Mouse (Mus musculus): ENCODE data around the gene Zfand3. TPM values are rescaled to one million over a fixed set of nuclear protein-coding genes. Genes with fewer than 3 reads are reported as not detected.

The Zfand3 gene
- total RNA-seq, 2 experiments from 2014 or later = 10.4 to 13.4 TPM

DNA sequence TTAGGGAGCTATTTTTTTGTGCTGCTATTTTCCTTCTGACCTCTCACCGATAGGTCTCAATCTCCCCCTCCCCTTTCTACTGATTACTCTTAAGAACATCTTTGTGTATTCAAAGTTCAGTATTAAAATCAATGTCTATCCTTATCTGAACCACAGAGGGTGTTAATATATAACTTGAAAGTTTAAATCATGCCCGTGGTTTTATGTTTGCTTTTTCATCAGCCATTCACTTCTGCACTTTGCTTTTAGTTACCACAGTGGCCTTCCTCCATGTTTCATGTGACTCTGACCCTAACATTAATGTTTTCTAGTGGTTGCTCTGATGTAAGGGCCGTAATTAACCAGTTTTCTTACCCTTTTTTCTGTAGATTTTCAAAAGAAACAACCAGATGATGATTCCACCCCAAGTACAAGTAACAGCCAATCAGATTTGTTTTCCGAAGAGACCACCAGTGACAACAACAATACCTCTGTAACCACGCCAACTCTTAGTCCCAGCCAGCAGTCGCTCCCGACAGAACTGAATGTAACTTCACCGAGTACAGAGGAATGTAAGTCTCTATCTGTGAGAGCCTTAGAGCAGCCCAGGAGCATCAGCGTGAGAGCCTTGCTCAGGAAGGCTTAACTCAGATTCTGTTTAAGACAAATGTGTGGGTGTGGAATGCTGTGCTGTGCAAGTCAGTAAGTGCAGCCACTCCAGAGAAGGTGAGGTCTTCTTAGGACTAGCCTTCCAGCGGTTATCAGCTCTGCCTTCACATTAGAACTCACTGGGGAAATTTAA lies 130.6 kb downstream of the Zfand3 start:
- no peak for ATAC-seq (replicated peaks; ENCODE audit: low FRiP score, poor library complexity, severe bottlenecking)

DNA sequence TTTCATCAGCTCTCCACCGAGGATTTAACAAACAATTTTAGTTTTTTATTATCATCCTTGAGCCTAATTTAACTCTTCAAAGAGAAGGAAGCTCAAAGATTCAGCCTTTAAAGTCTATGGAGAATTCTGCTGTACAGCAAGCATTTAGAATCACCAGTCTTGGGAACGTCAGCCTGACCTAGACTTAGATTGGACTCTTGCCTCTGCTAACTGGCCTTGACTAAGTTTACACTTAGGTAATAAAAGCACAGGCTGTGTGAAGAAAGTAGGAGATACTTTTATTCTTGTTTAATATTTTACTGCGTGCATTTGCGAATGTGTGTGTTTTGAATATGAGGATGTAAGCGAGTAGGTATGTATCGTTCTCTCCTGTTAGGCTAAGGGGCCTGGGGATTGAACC lies 131.4 kb downstream of the Zfand3 start:
- no peak for ATAC-seq (replicated peaks; ENCODE audit: low FRiP score, poor library complexity, severe bottlenecking)

DNA sequence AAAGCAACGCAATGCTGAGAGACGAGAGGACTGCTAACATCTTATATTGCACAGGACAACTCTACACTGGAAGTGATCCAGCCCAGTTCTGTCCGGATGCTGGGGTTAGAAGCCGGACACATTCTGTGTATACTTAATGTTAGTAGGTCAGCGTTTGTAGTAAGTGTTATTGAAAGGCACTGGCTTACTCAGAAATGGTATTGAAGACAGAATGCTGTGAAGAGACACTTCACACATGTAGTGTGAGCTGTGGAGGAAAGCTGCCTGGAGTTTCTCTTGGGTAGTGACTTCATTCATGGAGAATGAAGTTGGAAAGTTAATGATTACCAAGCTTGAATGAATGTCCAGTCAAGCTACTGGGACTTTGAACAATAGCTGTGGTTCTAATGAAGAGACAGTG lies 132.2 kb downstream of the Zfand3 start:
- ATAC-seq (replicated peaks; ENCODE audit: low FRiP score, poor library complexity, severe bottlenecking) = no peak

DNA sequence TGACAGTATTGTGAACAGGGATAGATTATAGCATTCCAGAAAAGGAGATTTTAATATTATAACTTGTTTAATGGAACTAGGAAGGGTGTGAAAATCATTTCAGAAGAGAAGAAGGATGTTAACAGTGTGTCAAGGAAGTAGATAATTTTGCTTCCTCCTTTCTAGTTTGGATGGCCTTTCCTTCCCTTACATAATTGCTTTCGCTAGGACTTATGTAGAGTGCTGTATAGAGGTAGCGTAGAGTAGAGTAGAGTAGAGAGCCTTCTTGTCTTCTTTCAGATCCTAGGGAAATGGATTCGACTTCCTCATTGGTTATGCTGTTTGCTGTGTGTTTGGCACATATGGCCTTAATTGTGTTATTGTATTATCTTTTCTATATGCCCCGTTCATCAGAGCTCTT lies 132.6 kb downstream of the Zfand3 start:
- no peak for ATAC-seq (replicated peaks; ENCODE audit: low FRiP score, poor library complexity, severe bottlenecking)

DNA sequence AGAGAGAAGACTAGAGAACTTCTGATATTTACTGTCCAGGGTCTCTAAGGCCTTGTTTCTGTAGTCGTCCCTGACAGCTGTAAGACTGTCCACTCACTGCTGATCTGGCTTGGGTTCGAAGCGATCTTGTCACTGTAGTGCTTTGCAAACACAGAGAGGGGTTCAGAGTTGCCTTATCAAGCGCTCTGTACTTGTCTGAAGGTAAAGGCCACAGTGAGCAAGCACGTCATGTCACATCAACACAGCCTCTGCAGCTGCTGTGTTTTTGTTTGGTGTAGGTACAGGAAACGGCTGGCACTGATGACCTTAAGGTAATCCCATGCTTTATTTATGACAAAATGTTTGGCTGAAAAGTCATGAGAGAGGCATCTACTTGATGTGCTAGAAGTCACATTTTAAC lies 139.6 kb downstream of the Zfand3 start:
- ATAC-seq (replicated peaks; ENCODE audit: low FRiP score, poor library complexity, severe bottlenecking) = no peak

DNA sequence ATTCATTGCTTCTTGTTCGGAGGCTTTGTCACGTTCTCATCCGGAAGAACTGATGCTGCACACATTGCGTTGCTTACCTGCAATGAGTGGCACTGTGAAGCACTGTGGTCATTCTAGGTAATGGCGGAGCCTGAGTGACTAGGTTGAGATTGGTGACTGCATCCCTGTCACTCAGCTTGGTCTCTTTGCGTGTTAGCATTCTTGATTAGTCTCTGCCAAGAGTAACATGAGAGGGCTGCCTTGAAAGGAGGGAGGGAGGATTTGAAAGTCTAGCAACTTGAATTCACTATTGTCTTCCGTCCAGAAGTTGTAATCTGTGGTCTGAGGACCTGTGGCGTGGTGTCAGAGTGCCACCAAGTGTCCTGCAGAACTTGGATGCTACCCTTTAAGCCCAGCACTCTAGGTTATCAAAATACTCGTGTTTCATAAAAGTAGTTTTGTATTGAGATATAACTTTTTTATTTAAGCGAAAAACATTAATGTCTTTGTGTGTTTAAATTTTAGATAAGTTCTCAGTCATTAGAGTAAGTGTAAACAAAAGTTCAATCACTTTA lies 141.1 kb downstream of the Zfand3 start:
- no peak for ATAC-seq (replicated peaks; ENCODE audit: low FRiP score, poor library complexity, severe bottlenecking)

DNA sequence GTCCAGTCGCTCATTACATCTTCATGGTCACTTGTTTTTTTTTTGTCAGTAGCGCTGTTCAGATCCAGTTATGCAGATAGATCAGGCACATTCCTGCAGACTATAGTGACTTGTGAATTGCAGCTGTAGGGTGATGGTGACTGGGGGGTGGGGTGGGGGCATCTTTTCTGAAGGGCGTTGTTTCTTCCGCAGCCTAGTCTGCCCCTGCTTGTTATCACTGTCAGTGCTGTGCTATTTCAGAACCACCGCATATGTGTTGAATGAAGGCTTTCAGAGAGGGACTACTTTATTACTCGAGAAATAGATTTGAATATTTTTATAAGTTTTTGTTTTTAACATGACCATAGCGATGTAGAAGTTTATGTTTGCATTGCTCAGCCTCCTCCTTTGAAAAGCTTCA lies 142.0 kb downstream of the Zfand3 start:
- ATAC-seq (replicated peaks; ENCODE audit: low FRiP score, poor library complexity, severe bottlenecking) = no peak

DNA sequence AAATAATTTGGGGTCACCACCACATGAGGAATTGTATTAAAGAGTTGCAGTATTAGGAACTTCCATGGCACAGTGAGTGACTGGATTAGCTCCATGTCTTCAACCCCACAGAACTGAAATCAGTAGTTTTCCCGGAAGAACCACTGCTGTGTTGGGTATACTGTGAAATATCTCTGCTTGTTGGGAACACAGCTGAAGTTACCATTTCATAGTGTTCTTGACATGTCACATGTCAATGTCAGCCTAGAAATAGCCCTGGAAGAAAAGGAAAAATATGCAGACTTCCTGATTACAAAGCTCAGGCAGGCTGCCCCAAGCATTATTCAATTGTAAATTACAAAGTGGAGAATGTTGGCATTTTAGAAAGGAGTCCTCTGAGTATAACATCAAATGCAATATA lies 143.4 kb downstream of the Zfand3 start:
- no peak for ATAC-seq (replicated peaks; ENCODE audit: low FRiP score, poor library complexity, severe bottlenecking)

DNA sequence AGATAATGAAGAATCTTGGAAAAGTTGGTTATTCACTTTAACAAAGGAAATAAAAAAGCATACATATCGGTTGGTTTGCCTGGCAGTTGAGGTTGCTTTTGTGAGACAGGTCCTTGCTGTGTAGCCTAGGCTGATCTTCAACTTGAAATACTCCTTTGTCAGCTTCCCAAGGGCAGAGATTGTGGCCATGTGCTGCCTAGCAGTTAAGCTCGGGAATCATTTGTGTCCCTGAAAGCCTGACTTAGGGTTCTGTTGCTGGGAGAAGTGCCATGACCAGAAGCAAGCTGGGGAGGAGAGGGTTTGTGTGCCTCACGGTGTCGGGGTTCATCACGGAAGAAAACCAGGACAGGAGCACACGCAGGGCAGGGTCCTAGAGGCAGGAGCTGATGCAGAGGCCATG lies 143.8 kb downstream of the Zfand3 start:
- ATAC-seq (replicated peaks; ENCODE audit: low FRiP score, poor library complexity, severe bottlenecking) = no peak

DNA sequence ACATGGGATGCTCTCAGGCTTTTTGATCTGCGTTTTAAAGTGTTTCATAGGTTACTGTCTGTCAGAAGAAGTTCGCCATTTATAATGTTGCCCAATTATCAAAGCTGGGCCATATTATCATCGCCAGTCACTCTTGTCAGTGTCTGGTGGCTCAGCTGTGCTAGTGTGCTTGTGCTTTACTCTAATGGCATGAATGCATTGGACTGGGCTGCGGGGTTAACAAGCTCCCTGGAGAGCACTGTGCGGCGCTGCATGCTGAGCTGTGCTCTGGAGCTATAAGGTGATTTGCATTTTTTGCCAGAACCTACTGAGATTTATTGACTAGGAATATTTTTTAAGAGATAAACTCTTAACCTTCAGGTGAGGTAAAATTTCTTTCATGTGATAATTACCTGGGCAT lies 145.4 kb downstream of the Zfand3 start:
- no peak for ATAC-seq (replicated peaks; ENCODE audit: low FRiP score, poor library complexity, severe bottlenecking)

DNA sequence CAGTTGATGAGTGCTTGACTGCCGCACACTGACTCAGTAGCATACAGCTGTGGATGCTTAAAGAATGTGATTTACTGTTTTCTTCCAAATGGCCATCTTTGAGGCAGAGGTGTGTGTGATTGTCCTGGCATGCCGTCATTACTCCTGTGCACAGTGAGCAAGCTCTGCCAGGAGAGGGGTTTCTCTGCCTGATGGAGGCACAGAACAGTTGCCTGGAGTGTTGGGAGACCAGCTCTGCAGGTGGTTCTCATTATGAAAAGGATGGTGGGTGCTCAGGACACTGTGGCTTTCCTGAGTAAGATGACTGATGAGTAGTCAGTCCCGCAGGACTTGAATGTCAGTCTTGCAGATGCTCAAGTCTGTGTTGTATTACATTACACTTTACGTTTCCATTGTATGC lies 149.6 kb downstream of the Zfand3 start:
- no peak for ATAC-seq (replicated peaks; ENCODE audit: low FRiP score, poor library complexity, severe bottlenecking)

DNA sequence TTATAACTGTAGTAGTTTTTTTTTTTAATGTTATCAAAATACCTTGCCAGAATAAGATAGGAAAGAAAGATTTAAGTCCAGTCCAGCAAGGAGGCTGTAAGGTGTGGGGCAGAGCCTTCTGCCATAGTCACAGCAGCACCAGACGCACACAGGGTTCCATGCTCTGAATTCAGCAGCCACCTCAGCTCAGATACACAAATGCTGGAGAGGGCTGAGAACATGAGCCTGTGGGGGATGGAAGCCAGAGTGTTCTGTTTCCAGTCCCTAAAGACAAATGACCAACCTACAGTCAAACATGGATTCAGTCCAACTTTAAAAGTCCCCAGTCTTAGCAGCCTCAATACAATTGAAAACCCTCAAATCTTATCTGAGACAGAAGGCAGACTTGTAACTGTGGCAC lies 150.3 kb downstream of the Zfand3 start:
- ATAC-seq (replicated peaks; ENCODE audit: low FRiP score, poor library complexity, severe bottlenecking) = no peak

DNA sequence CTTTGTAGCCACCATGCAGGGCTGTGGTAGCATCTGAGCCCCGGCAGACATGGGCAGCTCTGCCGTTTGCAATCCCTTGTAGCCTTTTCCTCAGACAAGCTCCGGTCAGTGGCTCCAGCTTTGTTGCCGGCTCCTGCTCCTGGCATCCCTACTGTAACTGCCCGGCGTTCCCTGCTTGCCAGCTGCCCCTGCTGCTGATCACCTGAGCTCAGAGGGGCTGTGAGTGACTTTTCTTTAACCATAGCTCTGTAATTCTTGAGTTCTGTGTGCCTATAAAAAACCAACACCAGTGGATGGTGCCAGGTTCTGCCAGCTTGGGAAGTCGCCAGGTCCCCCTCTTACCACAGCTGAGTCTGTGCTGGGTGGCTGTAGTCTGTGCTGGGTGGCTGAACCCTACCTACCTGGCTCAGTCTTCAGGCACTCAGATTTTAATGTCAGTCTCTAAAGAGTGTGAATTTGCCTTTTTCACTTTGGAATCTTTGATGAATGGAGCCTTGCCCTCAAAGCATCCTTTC lies 150.9 kb downstream of the Zfand3 start:
- ATAC-seq (replicated peaks; ENCODE audit: low FRiP score, poor library complexity, severe bottlenecking) = no peak

DNA sequence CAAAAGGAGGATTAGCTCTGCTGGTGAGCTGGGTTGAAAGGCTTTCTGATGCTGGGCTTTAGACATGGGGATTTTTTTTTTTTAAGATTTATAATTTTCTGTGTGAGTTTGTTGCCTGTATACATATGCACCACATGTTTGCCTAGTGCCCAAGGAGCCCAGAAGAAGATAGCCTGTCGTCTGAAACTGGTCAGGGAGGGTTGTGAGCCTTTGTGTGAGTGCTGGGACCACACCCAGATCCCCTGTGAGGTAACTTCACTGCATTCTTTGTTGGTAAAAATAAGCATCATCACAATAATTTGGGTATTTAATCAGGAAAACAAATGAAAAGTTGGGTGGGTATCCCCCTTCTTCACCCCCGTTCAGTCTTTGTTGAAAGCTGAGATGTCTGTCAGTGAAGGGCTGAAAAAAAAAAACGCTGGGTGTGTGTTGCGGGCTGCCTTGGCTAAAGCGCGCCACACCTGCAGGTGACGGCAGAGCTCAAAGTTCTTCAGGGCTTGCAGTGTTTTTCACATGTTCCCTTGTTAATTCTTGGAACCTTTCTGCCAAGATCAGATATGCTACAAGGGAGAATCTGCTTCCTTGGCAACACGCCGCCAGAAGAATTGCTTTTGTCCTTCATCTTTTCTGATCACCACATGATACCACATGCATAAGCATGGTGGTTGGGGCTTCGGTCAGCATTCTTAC lies 154.0 kb downstream of the Zfand3 start:
- no peak for ATAC-seq (replicated peaks; ENCODE audit: low FRiP score, poor library complexity, severe bottlenecking)

DNA sequence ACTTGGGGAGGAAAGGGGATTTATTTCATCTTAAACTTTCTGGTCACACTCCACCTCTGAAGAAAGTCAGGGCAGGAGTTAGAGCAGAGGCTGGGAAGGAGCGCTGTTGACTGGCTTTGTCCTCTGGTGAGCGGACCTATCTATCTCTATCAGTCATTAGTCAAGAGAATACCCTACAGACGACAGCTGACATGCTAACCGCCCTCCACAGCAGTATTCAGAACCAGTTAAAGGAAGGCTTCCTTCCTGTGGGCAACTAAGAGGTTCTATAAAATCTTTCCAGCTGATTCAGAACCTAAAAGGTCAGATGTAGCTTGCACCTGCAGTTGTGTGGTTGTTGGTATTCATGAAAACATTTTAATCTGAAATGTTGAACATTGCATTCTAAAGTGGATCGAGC lies 154.8 kb downstream of the Zfand3 start:
- no peak for ATAC-seq (replicated peaks; ENCODE audit: low FRiP score, poor library complexity, severe bottlenecking)

DNA sequence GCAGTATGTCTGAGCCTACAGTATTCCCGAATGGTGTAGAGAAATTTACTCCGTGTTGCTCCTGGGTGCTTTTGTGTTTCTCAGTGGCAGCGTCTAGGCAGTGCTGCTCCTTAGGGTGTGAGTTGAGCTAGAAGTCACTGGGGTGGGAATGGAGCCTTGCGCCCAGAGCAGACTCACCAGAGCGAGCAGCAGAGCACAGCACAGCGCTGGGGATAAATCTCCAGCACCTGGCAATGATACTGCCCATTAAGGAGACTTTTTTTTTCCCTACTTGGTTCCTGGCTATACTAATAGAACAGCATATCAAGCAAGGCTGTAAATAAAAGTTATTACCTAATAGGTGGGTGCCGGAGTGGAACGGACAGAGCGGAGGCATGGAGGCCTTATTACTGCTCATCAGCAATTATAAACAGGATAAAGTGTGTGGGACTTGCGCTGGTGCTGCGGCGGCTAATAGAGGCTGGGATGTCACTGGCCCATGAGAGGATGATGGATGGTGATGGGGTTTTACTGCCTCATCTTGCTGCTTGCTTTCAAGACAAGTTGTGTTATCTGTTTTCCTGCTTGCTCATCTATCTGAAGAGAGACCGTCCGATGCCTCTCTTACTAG lies 156.4 kb downstream of the Zfand3 start:
- ATAC-seq (replicated peaks; ENCODE audit: low FRiP score, poor library complexity, severe bottlenecking) = no peak

DNA sequence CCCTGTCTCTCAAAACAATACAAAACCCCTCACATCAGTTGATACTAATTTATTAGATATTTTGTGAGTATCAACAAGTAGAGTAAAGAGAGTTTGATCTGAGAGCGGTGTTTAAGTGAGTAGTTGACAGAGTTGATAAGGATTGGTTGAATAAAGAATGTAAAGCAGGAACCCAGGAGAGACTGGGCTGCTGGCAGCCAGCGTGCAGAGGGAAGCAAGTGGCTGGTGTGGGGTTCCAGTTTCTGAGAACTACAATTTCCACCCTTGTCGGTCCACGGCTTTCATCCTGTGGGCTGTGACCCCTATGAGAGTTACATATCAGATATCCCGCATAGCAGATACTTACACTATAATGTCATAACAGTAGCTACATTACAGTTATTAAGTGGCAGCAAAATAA lies 158.4 kb downstream of the Zfand3 start:
- no peak for ATAC-seq (replicated peaks; ENCODE audit: low FRiP score, poor library complexity, severe bottlenecking)

DNA sequence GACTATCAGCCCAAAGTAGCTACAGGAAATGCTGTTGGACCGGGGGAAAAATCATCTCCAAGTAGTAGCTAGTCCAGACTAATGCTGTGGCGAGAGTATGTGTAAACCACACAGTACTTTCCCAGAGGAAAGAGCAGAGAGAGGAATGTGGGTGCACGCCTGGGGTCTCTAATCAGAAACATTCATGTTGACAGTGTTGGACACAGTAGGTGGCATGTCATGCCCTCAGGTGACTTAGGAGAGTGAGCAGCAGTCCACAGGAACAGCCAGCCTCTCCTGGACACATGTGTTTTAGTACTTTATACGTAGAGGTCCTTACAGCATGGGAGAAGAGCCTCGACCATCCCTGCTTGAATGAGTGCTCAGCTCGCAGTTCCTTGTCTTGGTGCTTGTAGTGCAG lies 159.3 kb downstream of the Zfand3 start:
- ATAC-seq (replicated peaks; ENCODE audit: low FRiP score, poor library complexity, severe bottlenecking) = no peak

DNA sequence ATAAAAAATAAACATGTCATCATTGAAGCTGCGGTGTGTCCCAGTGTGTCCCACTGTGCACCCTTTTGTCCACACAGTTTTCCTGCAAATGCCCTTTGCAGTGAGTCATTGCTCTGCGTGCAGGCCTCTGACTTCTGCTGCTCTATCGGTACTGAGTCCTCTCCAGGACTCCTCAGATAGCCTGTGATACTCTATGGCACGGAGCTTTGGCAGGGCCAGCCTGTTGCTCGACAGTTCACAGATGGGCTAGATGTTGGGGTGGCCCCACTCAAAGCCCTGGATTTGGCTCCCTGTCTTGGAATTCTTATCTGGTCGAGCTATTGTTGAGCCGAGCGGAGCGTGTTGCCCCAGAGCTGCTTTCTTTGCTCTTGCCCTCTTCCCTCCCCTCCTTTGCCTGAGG lies 160.3 kb downstream of the Zfand3 start:
- ATAC-seq (replicated peaks; ENCODE audit: low FRiP score, poor library complexity, severe bottlenecking) = no peak

DNA sequence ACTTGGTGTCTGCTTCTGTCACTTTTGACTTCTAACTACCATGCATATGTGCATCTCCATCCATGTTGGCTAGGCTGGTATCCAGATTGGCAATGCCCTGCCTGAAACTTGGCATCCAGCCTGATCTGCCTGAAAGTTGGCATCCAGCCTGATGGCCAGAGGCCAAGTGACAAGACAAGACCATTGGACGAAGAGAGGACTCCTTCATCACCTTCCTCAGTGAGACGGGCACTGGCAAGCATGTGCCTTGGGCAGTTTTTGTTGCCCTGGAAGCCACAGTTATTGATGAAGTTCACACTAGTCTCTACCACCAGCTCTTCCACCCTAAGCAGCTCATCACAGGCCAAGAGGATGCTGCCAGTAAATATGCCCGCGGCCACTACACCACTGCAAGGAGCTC lies 172.9 kb downstream of the Zfand3 start:
- ATAC-seq (replicated peaks; ENCODE audit: low FRiP score, poor library complexity, severe bottlenecking) = no peak

DNA sequence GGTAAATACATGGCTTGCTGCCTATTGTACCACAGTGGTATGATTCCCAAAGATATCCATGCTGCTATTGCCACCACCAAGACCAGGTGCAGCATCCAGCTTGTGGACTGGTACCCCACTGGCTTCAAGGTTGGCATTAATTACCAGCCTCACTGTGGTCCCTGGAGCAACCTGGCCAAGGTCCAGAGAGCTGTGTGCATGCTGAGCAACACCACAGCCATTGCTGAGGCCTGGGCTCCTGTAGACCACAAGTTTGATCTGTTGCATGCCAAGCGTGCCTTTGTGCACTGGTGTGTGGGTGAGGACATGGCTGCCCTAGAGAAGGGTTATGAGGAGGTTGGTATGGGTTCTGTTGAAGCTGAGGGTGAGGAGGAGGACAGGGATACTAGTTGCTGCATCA lies 173.9 kb downstream of the Zfand3 start:
- ATAC-seq (replicated peaks; ENCODE audit: low FRiP score, poor library complexity, severe bottlenecking) = no peak

All from erythroblast, adult 5-6 weeks (primary cell).